Mouse (Mus musculus): Measurements from ENCODE around the gene Gdf10.

Gene Gdf10

DNA sequence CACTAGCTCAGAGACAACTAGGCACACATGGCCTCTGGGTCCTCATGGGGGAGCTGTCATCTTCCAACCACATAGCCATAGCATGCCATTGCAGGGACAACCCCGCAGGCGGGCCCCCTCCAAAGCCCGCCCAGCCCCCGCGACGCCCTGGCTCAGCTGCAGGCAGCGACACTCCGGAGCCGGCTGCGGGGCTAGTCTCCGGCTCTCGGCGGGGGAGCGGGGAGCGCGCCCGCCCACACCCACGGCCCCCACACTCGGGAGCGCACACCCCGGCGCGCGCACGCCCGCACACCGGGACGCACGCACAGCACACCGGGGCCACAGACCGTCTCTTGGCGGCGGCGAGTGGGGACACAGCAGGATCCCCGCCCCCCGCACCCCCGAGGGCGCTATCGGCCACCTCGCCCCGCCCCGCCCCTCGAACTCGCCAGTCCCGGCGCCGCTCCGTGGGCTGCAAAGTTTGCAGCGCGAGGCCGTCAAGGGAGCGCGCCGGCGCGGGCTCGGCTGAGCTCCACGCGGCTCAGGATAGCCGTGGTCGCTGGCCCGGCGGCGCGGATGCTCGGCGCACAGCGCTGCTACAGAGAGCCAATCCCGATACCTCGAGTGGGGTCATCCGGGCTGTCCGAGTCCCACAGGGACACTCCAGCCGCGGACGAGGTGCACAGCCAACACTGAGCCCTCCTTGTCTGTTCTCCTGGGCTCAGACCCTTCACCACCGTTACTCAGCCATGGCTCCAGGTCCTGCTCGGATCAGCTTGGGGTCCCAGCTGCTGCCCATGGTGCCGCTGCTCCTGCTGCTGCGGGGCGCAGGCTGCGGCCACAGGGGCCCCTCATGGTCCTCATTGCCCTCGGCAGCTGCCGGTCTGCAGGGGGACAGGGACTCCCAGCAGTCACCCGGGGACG lies at the start of gene Gdf10:
Gene Gdf10 (plus strand): TSS at position 420 of the 903 bp plus-strand sequence.
- DNase-seq (ENCODE audit: extremely low read depth, low read depth, low spot score): no peak

DNA sequence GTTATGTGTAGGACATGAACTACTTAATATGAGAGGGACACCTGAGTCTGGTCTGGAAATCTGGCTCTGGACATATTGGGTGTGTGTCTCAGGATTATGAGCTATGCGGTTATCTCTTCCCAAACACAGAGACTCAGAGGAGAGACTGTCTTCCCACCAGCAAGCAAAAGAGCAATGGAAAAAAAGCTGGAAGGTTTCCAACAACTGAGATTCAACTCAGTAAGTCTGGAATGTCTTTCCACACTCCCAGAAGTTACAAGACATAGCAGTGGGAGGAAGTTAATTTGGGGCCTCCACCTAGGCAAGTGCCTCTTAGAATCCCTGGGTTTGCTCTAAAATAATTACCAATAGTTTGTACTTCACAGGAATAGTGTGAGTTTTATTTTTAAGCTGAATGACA lies 44.6 kb upstream of the Gdf10 start:
- DNase-seq (ENCODE audit: extremely low read depth, low read depth, low spot score): no peak

DNA sequence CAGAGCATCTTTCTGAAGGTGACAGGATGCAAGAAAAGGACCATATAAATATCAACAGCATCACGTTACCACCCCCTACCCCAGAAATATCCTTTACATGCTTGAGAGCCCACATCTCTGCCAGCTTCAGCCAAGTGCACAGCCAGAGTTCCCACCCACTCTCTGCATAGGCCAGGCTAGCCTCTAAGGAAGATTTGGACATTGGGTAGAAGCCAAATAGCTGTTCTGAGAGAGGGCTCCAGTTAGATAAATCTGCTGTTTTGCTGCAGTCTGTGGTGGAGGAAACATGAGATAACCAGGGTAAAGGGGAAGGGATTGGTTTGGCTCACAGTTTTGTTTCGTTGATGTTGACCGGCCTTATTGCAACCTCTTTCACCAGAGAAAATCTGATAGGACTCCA lies 43.2 kb upstream of the Gdf10 start:
- DNase-seq (ENCODE audit: extremely low read depth, low read depth, low spot score): no peak

DNA sequence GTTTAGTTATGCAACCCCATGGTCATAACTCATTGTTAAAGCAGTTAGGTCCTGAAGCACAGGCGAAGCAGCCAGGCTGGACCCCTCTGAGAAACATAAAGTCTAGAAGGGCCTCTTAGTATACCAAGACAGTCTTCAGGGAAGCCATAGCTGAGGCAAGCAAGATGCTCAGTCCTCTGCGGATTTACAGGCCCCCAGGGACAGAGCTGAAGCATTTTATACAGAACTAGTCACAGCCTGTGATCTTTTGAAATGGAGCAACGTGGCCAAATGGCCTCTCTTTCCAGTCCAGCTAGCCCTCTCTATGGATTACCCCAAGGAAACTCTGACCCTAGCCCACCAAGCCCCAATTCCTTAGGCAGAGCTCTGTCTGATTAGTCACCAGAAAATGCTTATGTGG lies 41.9 kb upstream of the Gdf10 start:
- DNase-seq (ENCODE audit: extremely low read depth, low read depth, low spot score): no peak

DNA sequence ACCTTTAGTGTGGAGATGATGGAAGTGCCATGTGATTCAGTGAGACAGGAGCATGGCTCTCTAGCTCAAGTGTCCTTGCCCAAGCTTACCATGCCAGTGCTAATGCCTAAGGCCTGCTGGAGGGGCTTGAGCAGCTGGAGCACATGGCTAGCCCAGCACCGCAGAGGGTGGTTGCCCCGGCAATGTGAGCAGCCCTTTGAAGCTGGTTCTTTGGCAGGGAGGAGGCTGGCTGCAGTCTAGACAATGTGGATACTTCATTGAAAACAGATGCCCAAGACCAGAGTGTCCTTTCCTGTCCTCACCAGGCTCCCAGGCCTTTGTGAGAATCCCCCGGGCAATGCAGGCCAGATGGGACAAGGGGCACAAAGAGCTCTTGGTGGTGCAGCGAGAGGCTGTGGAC lies 40.3 kb upstream of the Gdf10 start:
- no peak for DNase-seq (ENCODE audit: extremely low read depth, low read depth, low spot score)

DNA sequence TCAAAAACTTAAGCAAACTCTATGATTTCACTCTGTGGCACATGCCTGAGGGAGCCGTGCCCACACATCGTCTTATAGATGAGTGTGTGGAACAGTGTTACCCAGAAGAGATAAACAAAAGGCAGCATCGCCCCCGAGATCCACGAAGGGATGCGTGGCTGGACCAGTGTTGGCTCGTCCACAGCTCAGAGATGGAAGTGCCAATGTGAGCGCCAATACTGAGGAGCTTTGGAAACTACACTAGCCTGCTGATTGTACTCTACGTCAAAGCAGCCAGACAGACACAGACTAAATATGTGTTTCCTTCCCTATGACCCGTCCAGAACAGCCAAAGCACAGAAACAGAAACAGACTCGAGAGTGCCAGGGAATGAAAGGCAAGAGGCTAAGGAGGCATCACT lies 37.9 kb upstream of the Gdf10 start:
- no peak for DNase-seq (ENCODE audit: extremely low read depth, low read depth, low spot score)

DNA sequence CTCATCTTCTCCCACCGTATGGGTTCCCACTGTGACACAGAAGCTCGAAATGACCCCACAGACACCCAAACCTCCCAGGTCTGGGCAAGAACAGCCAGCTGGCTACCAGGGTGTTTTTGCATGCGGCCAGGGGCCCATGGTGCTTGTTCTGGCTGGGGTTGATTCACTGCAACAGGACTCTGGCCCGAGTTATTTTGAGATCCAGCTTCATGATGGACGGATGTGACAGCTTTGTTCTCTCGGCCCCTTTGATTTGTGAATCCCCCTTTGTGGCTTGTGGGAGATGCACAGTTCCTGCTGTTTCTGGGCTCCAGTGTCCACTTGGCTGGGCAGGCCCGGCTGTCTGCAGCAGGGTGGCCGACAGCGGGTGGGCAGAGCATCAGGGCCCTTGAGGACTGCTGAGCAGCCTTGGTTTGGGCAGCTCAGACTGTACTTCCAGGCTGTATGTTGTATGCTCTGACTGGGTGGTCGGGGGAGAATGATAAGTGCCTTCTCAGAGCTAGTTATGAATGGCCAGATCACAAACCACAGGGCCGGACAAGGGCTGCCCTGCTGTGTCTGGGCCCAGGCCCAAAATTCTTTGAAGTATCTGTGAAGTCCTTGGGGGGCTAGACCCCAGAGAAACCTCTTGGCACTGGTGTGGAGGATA lies 34.9 kb upstream of the Gdf10 start:
- no peak for DNase-seq (ENCODE audit: extremely low read depth, low read depth, low spot score)

DNA sequence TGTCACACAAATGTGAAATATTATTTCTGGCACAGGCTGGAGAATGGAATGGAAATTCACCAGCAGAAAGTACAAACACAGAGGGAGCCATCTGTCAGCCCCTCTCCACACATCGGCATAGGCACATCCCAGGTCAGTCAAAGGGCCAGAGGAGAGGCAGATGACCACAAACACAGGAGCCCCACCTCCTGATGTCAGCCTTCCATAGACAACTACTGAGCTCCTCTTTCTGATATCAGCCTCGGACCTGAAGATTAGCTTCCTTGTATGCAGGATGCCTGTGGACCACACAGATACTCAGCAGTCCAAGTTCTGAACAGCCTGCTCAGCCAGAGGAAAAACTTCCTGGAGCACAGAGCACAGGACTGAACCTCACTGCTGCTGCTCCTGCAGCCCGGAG lies 33.4 kb upstream of the Gdf10 start:
- DNase-seq (ENCODE audit: extremely low read depth, low read depth, low spot score): no peak

DNA sequence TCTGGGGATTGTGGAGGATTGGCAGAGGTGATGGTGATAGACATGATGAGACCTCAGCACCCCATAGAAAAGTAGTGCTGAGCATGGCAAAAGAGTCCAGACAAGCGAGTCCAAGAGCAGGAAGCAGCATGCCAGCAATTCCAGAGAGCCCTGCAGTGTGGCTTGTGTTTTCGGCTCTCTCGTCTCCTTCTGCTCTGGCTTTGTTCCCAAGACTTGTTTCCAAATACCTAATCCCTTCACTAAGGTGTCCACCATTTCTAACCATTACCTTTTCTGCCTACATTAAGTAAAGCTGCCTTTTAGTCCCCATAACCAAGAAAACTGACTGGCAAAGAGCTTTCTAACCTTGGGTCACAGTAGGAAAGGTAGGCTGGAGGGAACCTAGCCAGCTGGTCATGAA lies 31.9 kb upstream of the Gdf10 start:
- DNase-seq (ENCODE audit: extremely low read depth, low read depth, low spot score): no peak

DNA sequence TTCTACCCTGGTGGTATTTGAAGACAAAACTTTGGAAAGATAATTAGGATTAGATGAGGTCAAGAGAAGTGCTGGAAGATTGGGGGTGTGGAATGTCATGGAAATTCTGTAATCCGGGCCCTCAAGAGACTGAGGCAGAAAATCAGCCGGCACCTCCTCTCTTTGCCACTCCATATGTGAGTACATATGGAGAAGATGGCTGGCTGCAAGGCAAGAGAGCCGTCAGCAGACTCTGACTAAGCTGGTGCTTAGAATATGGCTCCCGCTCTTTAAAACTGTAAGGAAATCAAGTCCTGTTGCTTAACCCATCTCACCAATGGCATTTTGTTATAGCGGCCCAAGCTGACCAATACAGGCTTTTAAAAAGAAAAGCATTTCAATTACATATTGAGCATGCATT lies 27.6 kb upstream of the Gdf10 start:
- DNase-seq (ENCODE audit: extremely low read depth, low read depth, low spot score): no peak

DNA sequence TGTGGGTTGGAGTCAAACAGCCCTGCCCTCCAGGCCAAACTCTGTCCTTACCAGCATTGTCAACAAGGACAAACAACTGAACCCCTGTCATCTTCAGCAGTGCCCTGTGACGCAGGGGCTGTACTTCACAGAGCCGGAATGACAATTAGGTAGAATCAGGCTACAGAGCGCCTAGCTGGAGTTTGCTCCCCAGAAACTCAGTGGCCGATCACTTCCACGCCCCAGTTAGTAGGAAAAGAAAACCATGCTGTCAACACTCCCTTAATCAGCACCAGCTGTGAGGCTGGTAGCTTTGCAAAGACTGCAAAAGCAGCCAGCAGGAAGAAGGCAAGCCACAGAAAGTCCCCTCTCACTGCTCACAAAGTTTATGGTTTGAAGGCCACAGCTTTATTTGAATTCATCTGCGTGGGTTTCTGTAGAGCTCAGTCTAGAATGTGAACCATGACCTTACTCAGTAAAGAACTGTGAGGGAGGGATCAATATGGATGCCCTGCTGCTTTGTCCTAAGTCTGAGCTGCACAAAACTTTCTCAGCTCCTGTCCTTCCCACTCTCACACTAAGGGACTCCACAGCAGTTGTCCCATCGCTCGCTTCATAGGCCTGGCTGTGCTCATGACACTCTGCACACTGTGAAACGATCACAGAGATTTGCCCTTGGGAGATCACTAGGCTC lies 26.6 kb upstream of the Gdf10 start:
- no peak for DNase-seq (ENCODE audit: extremely low read depth, low read depth, low spot score)

DNA sequence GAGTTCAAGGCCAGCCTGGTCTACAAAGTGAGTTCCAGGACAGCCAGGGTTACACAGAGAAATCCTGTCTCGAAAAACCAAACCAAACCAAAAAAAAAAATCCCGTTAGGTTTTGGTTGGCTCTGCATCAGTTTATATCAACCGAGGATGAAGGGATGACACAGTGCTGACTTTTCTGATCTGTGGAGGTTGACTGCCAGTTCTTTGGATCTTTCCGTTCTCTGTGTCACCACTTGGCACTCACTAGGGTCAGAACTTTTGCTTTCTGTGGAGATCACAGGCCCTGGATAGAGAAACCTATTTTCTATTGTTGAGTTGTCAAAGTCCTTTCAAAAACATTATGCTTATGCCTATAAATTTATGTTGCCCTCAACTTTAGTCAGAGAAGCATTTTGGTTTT lies 20.6 kb upstream of the Gdf10 start:
- no peak for DNase-seq (ENCODE audit: extremely low read depth, low read depth, low spot score)

DNA sequence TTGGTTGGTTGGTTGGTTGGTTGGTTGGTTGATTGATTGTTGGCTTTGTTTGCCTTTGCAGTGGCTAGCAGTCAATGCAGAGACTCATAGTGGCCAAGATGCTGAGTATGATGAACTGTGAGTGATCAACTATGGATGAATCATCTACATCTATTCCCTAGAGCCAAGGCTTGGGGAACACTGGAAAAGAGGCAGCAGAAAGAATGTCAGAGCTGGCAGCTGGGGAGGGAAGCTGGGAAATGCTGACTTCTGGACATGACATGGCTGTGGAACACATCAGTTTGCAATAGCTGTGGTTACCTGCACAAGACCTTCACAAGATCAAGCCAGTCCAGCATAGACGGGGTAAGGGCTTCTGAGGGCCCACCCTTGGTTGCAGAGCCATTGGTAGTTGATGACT lies 20.2 kb upstream of the Gdf10 start:
- DNase-seq (ENCODE audit: extremely low read depth, low read depth, low spot score): no peak

DNA sequence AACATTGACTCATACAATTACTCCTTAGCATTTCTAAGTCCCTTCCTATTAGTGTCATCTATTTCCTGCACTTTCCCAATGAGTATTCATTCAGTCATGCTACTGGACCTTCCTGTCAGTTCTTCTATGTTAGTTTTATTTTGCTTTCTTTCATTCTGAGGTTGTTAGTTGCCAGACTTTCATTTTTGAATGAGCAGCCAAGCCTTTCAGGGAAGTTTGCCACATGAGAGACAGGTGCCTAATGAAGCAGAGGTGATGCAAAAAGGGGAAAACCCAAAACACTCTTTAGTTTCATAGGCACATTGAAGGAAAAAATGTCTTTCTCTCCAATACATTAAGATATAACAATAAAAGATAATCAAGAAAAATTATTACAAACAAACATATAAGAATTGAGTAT lies 18.5 kb upstream of the Gdf10 start:
- DNase-seq (ENCODE audit: extremely low read depth, low read depth, low spot score): no peak

DNA sequence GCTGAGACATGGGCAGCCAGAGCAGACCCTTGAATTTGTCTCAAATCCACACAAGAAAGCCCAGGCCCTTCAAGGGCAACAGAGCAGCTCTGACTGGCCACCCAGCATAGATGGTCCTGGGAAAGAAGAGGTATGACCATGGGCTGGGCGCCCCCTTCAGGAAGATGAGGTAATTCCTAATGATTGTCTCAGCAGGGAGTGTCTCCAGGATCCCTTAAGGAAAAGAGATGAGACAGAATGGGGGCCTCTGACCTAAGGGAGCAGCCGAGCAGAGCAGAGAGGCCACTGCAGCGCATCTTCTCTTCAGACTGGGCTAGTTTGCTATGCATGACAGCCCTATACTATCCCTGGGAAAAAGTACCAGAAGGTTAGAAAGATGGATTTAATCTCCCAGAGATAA lies 9.7 kb upstream of the Gdf10 start:
- DNase-seq (ENCODE audit: extremely low read depth, low read depth, low spot score): no peak

DNA sequence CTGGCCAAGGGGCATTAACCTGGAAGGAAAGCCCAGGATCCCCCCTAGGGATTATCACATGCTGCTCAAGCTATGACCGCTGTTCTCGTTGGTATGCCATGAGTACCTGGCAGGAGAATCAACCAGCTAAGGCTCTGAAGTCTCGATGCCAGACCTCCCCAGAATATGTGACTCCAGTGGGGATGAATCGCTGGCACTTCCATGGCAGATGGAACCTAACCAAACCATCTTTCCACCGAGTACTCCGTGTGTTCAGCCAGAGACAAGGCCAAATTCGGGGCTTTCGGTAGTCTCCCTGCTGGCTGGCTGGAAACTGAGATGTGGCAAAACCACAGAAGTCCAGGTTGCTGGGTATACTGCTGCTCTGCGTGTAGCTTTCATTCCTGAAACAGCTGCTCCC lies 9.2 kb upstream of the Gdf10 start:
- DNase-seq (ENCODE audit: extremely low read depth, low read depth, low spot score): no peak

DNA sequence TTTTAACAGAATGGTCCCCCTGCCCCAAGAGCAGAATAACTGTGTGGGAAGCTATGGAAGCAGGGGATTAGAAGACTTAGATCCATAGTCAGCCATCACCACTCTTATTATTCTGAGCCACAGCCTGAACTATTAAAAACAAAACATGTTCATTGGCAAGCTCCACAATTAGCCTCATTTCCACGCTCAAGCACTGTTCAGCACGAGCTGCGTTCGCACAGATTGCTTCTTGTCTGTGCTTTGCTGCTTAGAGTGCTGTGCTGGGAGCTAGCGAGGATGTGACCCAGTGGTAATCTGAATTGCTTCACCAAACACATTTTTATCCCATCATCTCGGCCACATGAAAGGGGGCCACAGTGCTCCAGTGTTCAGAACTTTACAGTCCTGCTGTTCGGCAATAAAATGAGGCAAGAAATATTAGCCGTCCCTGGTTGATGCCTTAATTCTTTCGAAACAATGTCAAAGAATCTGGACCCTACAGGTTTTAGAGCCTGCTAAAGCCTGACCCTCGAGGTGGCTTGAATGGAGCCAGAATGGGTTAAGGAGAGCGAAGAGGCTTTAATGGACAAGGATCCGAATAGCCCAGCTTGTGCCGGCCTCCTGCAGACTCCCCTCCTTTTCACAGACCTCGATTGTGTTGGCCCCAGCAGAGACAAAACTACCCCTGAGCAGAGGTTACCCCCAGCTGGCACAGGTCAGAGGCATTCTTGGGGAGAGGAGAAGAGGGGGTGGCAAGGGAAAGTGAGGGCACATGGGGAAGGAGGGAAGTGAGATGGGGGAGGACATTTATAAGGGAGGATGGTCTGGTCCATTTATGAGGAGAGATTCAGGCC lies 2.4 kb upstream of the Gdf10 start:
- no peak for DNase-seq (ENCODE audit: extremely low read depth, low read depth, low spot score)

DNA sequence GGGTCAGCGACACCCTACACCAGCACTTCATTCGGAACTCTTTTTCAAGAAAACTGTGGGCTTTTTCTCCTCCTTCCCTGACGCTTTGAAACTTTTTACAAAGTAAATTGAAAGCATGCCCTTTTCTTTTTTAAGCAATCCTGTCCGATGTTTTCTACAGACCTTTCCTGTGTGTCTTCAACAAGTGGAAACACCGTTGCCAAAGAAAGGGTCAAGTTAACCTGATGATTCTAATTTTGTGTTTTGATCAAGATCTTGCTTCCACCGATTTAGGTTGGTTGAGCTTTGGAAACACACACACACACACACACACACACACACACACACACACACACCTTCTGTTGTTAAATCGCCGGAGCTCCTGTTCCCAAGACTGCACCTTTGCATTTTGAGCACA lies 618 bp upstream of the Gdf10 start:
- no peak for DNase-seq (ENCODE audit: extremely low read depth, low read depth, low spot score)

DNA sequence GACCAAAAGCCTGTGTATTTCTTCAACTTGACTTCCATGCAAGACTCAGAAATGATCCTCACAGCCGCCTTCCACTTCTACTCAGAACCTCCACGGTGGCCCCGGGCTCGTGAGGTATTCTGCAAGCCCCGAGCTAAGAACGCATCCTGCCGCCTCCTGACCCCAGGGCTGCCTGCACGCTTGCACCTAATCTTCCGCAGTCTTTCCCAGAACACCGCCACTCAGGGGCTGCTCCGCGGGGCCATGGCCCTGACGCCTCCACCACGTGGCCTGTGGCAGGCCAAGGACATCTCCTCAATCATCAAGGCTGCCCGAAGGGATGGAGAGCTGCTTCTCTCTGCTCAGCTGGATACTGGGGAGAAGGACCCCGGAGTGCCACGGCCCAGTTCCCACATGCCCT lies 8.5 kb downstream of the Gdf10 start:
- no peak for DNase-seq (ENCODE audit: extremely low read depth, low read depth, low spot score)

DNA sequence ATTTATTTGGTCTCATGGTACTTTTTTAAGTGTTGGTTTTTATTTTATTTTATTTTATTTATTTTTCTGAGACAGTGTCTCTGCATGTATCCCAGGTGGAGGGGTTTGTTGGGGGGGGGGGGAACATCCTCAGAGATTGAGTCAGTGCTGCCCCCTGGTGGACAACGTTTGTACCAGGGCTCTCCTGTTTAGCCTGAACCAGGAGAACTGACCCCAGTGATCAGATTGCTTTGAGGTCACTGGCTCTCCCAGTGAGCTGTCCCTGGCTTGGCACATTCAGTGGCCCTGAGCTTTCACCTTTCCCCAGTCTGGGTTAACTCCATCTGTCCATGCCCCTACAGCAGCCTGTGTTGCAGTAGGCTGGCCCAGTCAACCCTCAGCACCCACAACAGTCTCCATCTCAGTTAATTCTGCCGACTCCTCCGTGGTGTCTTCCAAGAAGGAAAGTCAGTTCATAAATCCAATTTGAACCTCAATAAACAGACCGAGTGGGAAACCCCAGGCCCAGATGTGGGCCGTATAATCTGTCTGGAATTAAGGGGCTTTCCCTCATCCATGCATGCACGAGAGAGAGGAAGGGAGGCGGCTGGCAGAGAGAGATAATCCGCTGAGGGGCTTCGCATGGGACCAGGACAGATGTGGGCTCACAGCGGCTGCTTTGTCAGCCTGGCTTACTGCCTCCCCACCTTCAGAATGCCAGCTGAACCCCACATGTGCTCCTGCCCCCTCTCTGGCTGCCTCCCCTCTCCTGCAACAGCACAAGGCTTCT lies 9.7 kb downstream of the Gdf10 start:
- no peak for DNase-seq (ENCODE audit: extremely low read depth, low read depth, low spot score)
